Mouse (Mus musculus) erythroblast, embryonic 14.5 days (primary cell): ENCODE results near the gene Tgm5.

ENCODE experiments used
- GATA1 ChIP-seq: IDR thresholded peaks from 2 replicates; pipeline ENCODE4 v1.6.1; 2012; ENCODE audit warnings: low read length, inconsistent platforms, mixed read lengths
- TAL1 ChIP-seq: IDR thresholded peaks from 3 replicates; pipeline ENCODE4 v1.6.1; 2012; ENCODE audit warnings: low read length, inconsistent platforms, mixed read lengths

- no peak for TF ChIP-seq TAL1
- no peak for TF ChIP-seq GATA1
Observed at GRCm38 (mm10) chr2:121052176-121052575, 33.5 kb downstream of the Tgm5 start.
